Mouse (Mus musculus) neural tube, embryonic 11.5 days (tissue): Measurements from ENCODE around the gene Cript. TPM values are rescaled to one million over a fixed set of nuclear protein-coding genes. Genes with fewer than 3 reads are reported as not detected.

Experiments
- ATAC-seq: fragments of 200-750 bp; cut with Nextera tagmentation; 2 replicates; pipeline ENCODE4 v1.8.0; 2017; ENCODE audit warnings: moderate number of reproducible peaks, mild to moderate bottlenecking, moderate TSS enrichment, moderate library complexity; ENCODE audit not compliant: insufficient read depth, low FRiP score, low TSS enrichment
- DNase-seq: peaks from one replicate; pipeline ENCODE4 v3.0.0-alpha.2; 2015; ENCODE audit warnings: low spot score
- H3K27ac ChIP-seq: fragments of 300-500 bp; sonication (generic); 2 replicates; pipeline ENCODE4 v1.5.1; 2014; ENCODE audit warnings: low read depth, mild to moderate bottlenecking, low read length
- H3K27me3 ChIP-seq: fragments of 300-500 bp; sonication (generic); 2 replicates; pipeline ENCODE4 v1.6.1; 2014; ENCODE audit warnings: mild to moderate bottlenecking, low read length, mixed read lengths; ENCODE audit not compliant: control insufficient read depth, insufficient read depth
- H3K36me3 ChIP-seq: fragments of 300-500 bp; sonication (generic); 2 replicates; pipeline ENCODE4 v1.6.1; 2014; ENCODE audit warnings: mild to moderate bottlenecking, low read length, moderate library complexity, mixed read lengths; ENCODE audit not compliant: control insufficient read depth, insufficient read depth
- H3K4me1 ChIP-seq: fragments of 300-500 bp; sonication (generic); 2 replicates; pipeline ENCODE4 v1.6.1; 2014; ENCODE audit warnings: low read length, mixed read lengths; ENCODE audit not compliant: control insufficient read depth, insufficient read depth
- H3K4me2 ChIP-seq: fragments of 300-500 bp; sonication (generic); 2 replicates; pipeline ENCODE4 v1.6.1; 2014; ENCODE audit warnings: low read depth, mild to moderate bottlenecking, moderate library complexity
- H3K4me3 ChIP-seq: fragments of 300-500 bp; sonication (generic); 2 replicates; pipeline ENCODE4 v1.5.1; 2014; ENCODE audit warnings: low read depth, low read length
- H3K9ac ChIP-seq: fragments of 300-500 bp; sonication (generic); 2 replicates; pipeline ENCODE4 v1.6.1; 2014; ENCODE audit warnings: mild to moderate bottlenecking, low read length
- H3K9me3 ChIP-seq: fragments of 300-500 bp; sonication (generic); 2 replicates; pipeline ENCODE4 v1.6.1; 2016; ENCODE audit warnings: low read length; ENCODE audit not compliant: control insufficient read depth
- WGBS: fragments of 180-500 bp; shearing (Covaris S2); extraction: QIAGEN DNeasy Blood & Tissue Kit; methylation state at CpG from one replicate; pipeline ENCODE4 v1.1.7; 2014; 5-methylcytosine and 5-hydroxymethylcytosine counted together
- polyA plus RNA-seq: library from polyadenylated mRNA; unstranded; fragments of >200 nt; fragmentation: Nextera tagmentation; extraction: Ambion mirVana; gene quantifications from 2 replicates; pipeline ENCODE4 v1.2.1, GENCODE M21; 2014

The Cript gene
- polyA plus RNA-seq, 1 experiment from 2014 or later: 180 TPM

DNA sequence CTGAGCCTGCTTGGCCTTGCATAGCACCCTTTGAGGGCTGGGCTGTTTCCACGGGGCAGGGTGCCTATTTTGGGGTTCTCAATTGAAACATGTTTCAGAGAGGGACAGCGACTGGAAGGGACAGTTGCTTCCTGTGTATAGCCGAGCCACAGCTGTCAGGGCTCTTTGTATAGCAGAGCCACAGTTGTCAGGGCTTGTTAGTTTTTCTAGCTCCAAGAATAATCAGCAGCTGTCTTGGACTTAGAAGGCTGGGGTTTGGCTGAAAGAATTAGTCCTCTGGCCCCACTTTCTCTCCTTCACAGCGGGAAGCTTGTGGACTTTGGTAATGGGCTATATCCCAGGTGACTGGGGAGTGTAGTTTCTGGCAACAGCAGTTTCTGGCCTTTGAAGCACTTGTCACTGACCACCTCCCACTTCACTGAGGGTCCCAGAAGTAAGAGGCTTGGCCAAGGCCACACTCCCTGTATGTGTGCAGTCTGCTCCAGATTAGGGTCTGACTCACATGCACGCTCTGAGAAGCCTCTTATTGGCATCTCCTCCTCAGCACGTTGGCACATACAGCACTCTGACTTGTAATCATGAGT, 36.7 kb upstream of the Cript start:
- Histone ChIP-seq H3K4me3 (no peak overlapping the region), H3K4me2 (no peak overlapping the region), H3K9me3 (no peaks in the 10 kb centered on the region), H3K9ac (no peak overlapping the region), H3K36me3 (no peaks in the 10 kb centered on the region), H3K27ac (no peak overlapping the region), H3K27me3 (no peaks in the 10 kb centered on the region), H3K4me1 (no peaks in the 10 kb centered on the region)
- 75% methylated on average over 6 of the region's 6 CpGs for WGBS
- no peak for DNase-seq
- ATAC-seq: no peak

DNA sequence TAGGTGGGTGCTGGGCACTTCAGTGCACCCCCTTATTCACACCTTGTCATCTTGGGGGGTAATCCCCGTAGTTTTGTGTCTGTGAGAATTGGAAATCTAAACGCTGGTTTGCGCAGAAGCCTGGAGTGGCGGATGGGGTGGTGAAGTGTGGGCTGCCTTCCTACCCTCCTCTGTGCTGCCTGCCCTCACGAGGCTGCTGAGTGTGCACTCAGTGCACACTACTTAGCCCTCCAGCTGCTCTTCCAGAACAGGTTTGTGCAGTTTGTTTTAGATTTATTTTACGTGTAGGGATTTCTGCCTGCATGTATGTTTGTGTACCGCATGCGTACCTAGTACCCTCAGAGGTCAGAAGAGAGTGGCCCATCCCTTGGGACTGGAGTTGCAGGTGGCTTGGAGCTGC, 34.0 kb upstream of the Cript start:
- no peaks in the 10 kb centered on the region for H3K4me1 ChIP-seq
- H3K27me3 ChIP-seq: no peaks in the 10 kb centered on the region
- H3K9me3 ChIP-seq: no peaks in the 10 kb centered on the region
- no peaks in the 10 kb centered on the region for H3K36me3 ChIP-seq
- 94% methylated on average over 8 of the region's 8 CpGs for WGBS
- H3K4me2 ChIP-seq: no peak overlapping the region
- ATAC-seq (no peak), DNase-seq (no peak)
- H3K27ac ChIP-seq: no peak overlapping the region
- H3K9ac ChIP-seq: no peak overlapping the region
- no peak overlapping the region for H3K4me3 ChIP-seq

DNA sequence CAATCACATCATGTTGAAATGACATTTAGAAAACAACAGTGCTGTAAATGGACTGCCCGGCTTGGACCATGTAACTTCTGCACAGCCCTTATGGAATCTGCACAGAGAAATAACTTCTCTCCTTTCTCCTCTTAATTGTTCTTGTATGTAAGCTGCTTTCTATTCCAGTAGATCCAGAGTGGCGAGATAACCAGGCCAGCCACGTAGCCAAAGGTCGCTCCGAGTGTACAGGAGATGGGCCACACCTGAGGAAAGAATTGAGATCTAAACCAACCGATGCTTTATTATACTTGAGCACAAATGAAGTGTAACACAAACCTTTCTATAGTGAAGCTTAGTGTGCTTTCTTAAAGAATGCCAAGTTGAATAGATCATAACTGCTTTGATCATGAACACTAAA, 28.0 kb upstream of the Cript start:
- WGBS: 94% methylated on average over 6 of the region's 6 CpGs
- Histone ChIP-seq H3K36me3 (no peaks in the 10 kb centered on the region), H3K4me1 (no peaks in the 10 kb centered on the region), H3K27me3 (no peaks in the 10 kb centered on the region), H3K4me3 (no peak overlapping the region), H3K9ac (no peak overlapping the region), H3K27ac (no peak overlapping the region), H3K4me2 (no peak overlapping the region), H3K9me3 (no peaks in the 10 kb centered on the region)
- ATAC-seq (no peak), DNase-seq (no peak)

DNA sequence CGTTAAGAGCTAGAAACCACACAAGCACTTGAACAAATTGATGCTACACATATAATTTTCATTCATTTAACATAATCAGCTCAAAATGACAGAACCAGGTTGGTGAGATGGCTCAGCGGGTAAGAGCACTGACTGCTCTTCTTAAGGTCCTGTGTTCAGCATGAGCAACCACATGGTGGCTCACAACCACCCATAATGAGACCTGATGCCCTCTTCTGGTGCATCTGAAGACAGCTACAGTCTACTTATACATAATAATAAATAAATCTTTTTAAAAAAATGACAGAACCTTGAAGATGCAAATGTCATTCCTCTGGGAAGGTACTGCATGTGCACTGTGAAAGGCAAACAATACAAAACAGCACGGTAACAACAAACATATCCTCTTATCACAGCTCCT, 16.4 kb upstream of the Cript start:
- Histone ChIP-seq H3K9me3 (no peaks in the 10 kb centered on the region), H3K27ac (no peak overlapping the region), H3K27me3 (no peaks in the 10 kb centered on the region), H3K4me1 (no peaks in the 10 kb centered on the region), H3K4me3 (no peak overlapping the region), H3K9ac (no peak overlapping the region), H3K36me3 (no peaks in the 10 kb centered on the region), H3K4me2 (no peak overlapping the region)
- WGBS: 95% methylated on average over 3 of the region's 3 CpGs
- ATAC-seq: no peak
- no peak for DNase-seq

DNA sequence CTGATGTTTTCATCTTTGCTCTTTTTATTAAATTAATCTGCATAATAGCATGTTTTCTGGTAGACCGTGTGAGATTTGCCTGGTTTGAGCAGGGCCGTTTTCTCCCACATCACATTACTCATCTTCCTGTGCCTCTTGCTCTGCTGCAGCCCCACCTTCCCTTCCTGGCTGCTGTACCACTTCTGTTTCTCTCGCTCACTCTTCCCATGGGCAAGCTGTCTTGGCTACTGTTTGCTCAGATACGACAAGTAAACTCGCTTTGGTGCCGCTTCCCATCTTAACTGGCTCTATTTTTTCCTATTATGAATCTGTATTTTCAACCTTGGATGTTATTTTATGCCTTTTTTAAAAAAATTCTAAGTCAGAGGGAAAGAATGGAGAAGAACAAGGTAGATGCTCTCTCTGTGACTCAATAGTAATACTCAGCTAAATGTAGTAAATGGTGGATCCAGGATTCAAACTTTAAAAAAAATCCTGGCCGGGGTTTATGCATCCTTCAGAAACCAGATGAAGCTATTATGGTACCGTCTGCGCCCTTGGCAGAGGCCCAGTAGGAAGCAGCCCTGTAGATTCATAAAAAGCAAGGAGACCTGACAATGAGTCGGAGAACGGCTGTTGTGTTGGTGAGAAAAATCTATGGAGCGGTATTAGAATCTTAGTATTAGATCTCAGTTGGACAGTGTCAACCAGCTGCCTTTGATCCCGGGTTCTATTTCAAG, 13.9 kb upstream of the Cript start:
- H3K27ac ChIP-seq: no peak overlapping the region
- no peaks in the 10 kb centered on the region for H3K27me3 ChIP-seq
- no peak overlapping the region for H3K4me3 ChIP-seq
- ATAC-seq (no peak), DNase-seq (no peak)
- H3K36me3 ChIP-seq: peaks cover 2% of the 10 kb centered on the region; the same call in 1 of the 2 replicates
- H3K4me2 ChIP-seq: no peak overlapping the region
- H3K9me3 ChIP-seq: no peaks in the 10 kb centered on the region
- H3K9ac ChIP-seq: no peak overlapping the region
- 93% methylated on average over 13 of the region's 13 CpGs for WGBS
- H3K4me1 ChIP-seq: no peaks in the 10 kb centered on the region

GRCm38 (mm10) chr17:87019692-87020091, 5.7 kb upstream of the Cript start:
- 92% methylated on average over 5 of the region's 5 CpGs for WGBS
- no peaks in the 10 kb centered on the region for H3K27me3 ChIP-seq
- no peak overlapping the region for H3K4me2 ChIP-seq
- H3K27ac ChIP-seq: no peak overlapping the region
- DNase-seq (no peak), ATAC-seq (no peak)
- peaks cover 3% of the 10 kb centered on the region; the same call in 1 of the 2 replicates for H3K4me1 ChIP-seq
- H3K4me3 ChIP-seq: no peak overlapping the region
- no peaks in the 10 kb centered on the region for H3K9me3 ChIP-seq
- no peak overlapping the region for H3K9ac ChIP-seq
- peaks cover 4% of the 10 kb centered on the region; the same call in 1 of the 2 replicates for H3K36me3 ChIP-seq

GRCm38 (mm10) chr17:87024491-87025242, 683 bp upstream of the Cript start:
- no peaks in the 10 kb centered on the region for H3K27me3 ChIP-seq
- no peak overlapping the region for H3K27ac ChIP-seq
- DNase-seq (no peak), ATAC-seq (peak; percentile 83)
- H3K4me1 ChIP-seq: peaks cover 3% of the 10 kb centered on the region; the same call in 1 of the 2 replicates
- no peaks in the 10 kb centered on the region for H3K36me3 ChIP-seq
- H3K4me2 ChIP-seq: peak overlapping the region; percentile 93
- 1% methylated on average over 55 of the region's 55 CpGs for WGBS
- H3K9ac ChIP-seq: peak overlapping the region; percentile 71
- H3K4me3 ChIP-seq: peak overlapping the region; percentile 90
- no peaks in the 10 kb centered on the region for H3K9me3 ChIP-seq

DNA sequence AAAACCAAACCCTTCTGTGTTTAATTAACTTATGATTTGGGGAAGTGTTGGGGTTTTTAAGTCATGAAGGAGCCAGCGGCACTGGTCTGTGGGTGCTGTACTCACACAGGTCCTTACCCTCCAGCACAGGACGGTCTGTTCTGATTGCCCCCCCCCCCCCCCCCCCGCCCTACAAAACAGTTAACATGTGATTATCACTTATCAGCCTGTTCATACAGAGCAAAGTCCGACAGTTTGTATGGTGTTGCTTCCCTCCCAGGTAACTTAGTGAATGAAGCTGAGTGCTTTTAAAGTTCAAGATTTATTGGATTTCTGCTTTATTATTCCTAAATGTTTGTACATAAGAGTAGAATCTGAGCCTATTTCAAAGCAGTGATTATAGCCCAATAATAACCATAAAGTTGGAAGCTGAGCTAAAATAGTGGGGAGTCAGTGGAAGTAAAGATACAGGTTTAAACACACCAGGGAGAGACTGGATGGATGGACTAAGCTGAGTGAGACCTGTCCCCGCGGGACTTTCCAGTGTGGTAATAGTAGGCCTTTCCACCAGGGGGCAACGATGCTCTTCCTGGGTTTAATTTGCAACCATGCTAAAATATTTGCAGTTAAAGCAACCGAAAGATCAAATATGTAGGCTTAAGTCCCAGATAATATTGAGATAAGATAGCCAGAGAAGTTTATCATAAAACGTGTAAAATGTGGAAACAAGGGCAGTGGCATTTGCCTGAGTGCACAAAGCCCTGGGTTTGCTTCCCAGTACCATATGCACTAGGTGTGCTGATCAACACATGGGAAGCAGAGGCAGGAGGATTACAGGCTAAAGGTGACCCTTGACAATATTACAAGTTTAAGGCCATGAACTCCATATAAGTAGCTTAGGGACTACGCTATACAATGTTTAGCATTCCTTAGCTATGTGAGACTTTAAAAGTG, 11.1 kb downstream of the Cript start:
- Histone ChIP-seq H3K9ac (no peak overlapping the region), H3K4me1 (no peaks in the 10 kb centered on the region), H3K27me3 (no peaks in the 10 kb centered on the region), H3K4me2 (no peak overlapping the region), H3K36me3 (no peaks in the 10 kb centered on the region), H3K9me3 (no peaks in the 10 kb centered on the region), H3K27ac (no peak overlapping the region), H3K4me3 (no peak overlapping the region)
- peak; percentile 42 for DNase-seq
- 64% methylated on average over 9 of the region's 10 CpGs for WGBS
- ATAC-seq: no peak
